Mouse (Mus musculus) skeletal muscle tissue, adult 2 months (tissue): ENCODE data around the gene Olfr763.
"Not testable (repeated sequence)": the region's sequence is repeated elsewhere in the genome, so short reads cannot be mapped to it uniquely, and the experiment has no call there.

ENCODE experiments used
- DNase-seq: peaks from one replicate; pipeline ENCODE4 v3.0.0-alpha.2; 2012; ENCODE audit warnings: low read depth, low spot score

Olfr763 gene

GRCm38 (mm10) chr10:129010288-129010841, at the start of gene Olfr763:
Gene Olfr763, plus strand, starts transcription at chr10:129010791.
- no peak for DNase-seq

GRCm38 (mm10) chr10:128964961-128965360, 45.6 kb upstream of the Olfr763 start:
- DNase-seq = no peak

DNA sequence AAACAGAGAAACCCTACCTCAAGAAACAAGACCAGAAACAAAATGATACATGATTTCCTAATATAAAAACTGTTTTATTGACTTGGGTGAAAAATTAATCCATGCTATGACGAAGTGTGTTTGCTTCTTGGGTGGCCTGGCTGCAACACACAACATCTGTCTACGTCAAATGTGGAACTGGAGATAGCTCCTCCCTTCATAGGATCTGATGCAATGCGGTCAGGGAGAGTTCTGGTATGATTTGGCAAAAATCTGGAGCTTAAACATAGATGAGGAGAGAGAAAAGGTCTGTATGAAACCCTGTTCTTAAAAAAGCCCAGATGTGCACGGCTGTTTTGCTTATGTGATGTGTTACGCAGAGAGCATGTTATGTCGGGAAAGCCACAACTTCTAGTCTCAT, 44.7 kb upstream of the Olfr763 start:
- DNase-seq = no peak

DNA sequence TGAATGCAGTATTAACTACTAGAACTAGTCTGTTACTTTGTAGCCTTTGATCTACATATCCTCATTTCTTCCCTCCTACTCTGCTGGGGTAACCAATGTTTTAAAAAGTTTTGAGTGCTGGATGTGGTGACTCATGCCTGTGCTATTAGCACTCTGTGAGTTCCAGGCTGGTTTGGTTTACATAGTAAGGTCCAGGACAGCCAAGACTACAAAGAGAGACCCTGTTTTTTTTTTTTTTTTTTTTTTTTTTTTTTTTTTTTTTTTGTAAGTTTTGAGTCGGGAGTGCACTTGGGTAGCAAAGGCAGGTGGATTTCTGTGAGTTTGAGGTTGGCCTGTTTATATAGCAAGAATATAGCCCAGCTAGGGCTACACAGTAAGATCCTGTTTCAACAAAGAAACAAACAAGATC, 42.2 kb upstream of the Olfr763 start:
- DNase-seq = no peak

DNA sequence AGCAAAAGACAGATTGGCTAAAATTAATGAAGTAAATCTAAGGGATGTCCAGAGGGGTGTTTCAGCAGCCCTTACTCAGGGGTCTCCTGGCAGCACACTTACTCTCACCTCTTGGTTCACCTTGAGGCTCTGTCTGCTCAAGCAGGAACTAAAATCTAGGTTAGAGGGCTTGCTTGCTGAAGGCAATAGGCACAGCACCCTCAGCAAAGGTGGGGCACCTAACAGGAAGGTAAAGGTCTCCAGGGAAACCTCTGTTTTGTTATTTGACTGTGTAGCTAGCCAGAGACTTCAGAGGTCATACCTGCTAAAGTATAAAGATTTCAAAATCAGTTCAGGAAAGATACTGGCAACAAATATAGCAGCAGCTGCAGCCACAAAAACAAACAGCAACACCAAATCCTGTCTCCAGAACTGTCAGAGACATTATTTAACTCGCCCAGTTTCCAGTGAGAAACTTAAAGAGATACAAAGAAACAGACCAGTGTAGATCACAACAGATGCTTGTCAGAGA, 39.8 kb upstream of the Olfr763 start:
- DNase-seq = no peak

- no peak for DNase-seq
These were observed 37.8 kb upstream of the Olfr763 start for GRCm38 (mm10) chr10:128972841-128973240.

DNA sequence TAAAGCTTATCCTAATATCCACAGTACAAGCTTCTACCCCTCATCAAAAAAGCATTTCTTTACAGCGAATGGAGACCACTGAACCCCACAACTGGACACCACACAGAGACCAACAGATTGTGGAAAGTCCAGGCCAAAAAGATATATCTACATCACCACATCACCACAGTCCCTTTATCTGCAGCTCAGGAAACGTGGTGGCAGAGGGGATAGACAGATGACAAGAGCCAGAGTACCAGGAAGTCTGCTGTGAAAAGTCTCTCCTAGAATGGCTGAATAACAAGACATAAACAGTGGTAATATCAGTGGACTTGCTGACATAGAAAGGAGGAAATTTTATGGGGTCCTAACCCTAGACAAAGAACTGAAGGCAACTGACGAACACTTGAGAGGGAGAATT, 34.2 kb upstream of the Olfr763 start:
- DNase-seq = no peak

DNA sequence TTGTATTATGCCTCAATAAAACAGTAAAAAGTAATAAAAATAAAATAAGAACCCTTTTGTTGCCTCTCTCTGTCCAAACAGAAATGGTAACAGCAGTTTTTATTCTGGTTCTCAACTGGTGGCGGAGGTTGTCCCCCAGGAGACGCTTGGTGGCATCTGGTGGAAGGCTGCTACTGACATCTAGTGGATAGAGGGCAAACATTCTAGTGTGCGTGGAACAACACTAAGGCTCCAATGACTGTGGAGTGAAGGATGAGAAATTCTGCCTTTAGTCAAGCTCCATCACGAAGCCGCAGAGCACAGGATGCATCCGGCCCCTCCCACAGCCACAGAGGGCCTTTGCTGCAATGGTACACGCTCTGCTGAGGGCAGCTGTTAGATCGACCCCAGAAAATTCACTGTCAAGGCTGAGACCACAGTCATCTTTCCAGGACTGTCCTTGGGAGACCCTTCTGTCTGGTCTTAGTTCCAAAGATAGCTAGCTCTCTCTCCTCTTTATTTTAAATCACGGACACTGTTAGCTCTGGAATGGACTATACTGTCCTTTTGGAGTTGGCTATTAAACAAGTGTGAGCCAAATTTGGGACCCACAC, 33.0 kb upstream of the Olfr763 start:
- DNase-seq = peak; percentile 21

DNA sequence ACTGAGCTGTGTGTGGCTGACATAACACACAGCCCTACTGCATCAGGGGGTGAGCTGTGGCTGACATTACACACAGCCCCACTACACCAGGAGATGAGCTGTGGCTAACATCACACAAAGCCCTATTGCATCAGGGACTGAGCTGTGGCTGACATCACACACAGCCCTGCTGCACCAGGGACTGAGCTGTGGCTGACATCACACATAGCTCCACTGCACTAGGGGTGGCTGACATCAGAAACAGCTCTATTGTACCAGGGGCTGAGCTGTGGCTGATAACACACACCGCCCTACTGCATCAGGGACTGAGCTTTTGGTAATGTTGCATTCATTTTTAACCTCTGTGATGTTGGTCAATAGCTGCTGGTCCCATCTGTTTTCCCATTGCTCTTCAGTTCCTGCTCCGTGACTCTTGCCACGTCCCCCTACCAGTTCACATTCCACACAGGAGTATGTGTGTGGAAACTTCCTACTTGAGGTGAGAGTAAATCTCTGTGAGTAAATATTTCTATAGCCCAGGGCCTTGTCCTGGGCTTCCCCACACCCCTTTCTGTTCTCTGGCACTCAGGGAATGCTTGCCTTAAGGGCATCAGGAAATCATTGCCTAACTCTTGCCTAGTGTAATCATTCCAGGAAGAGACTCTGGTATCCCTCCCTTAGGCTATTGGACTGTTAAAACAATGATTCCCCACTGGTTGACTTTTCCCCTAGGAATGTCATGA, 29.8 kb upstream of the Olfr763 start:
- no peak for DNase-seq

GRCm38 (mm10) chr10:128989131-128989530, 21.5 kb upstream of the Olfr763 start, which contains the start of gene Olfr9:
Gene Olfr9, plus strand, starts transcription at chr10:128989431.
- not testable (repeated sequence) for DNase-seq

DNA sequence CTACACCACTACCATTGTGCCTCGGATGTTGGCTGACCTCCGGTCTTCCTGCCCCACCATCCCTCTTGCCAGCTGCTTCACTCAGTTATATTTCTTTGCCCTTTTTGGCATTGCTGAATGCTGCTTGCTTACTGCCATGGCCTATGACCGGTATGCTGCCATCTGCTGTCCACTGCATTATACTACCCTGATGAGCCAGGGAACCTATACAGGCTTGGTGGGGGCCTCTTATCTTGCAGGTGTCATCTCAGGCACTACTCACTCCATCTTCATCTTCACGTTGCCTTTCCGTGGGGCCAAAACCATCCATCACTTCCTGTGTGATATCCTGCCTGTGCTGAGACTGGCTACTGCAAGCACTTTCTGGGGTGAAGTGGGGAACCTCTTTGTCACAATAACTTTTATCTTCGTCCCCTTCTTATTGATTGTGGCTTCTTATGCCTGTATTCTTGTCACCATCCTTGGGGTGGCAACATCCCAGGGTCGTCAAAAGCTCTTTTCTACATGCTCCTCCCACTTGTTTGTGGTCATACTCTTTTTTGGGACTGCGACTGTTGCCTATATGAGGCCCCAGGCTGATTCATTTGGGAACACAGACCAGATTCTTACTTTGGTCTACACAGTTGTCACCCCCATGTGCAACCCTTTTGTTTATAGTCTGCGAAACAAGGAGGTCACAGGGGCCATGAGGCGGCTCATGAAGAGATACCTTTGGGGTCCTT, 20.3 kb upstream of the Olfr763 start:
- not testable (repeated sequence) for DNase-seq

DNA sequence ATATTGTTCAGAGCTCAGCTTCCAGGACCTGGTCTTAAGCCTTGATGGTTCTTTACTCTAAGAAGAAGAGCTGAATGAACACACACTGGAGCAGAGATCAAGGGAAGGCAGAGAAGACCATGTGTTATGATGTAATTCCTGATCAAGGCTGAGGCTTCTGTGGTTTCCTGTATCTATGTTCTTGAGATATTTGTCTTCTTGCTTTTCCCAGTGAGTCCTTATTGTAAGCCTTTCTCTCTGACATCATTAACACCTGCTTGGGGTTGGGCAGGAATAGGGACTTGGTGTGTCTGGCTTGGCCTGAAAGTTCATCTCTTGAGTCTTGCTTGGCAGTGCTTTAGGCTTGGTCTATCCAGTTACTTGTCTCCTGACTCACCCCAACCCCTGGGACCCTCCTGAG, 19.6 kb upstream of the Olfr763 start:
- no peak for DNase-seq

GRCm38 (mm10) chr10:128995796-128996195, 14.8 kb upstream of the Olfr763 start:
- no peak for DNase-seq

- no peak for DNase-seq
These were observed 14.0 kb upstream of the Olfr763 start for GRCm38 (mm10) chr10:128996523-128997040.

DNA sequence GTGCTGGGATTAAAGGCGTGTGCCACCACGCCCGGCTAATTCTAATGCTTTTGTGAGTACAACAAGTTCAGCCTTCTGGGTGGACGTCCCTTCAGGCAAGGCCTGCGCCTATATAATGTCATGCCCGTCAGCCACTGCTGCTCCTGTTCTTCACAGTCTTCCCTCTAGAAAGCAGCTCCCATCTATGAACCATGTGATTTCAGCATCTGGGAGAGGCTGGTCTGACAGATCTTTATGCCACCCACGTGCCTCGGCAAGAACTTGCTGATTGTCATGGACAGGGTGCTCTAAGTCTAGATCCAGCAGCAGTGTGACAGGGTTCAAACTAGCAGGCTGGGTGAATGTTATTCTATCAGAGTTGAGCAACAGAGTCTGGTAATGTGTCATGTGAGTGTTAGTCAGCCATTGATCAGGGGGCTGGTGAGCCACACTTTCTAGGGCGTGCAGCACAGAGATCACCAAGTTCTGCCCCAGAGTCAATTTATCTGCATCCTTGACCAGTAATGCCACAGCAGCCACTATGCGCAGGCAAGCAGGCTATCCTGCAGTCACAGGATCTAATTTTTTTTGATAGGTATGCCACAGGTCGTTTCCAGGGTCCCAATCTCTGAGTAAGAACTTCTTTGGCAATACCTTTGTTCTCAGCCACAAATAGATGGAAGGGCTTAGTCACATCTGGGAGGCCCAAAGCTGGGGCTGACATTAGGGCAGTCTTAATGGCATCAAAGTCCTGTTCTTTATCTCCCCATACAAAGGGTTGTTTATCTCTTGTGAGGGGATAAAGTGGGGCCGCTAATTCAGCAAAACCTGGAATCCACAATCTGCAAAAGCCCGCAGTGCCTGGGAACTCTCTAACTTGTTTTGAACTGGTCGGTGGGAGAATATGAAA, 6.3 kb upstream of the Olfr763 start:
- no peak for DNase-seq

DNA sequence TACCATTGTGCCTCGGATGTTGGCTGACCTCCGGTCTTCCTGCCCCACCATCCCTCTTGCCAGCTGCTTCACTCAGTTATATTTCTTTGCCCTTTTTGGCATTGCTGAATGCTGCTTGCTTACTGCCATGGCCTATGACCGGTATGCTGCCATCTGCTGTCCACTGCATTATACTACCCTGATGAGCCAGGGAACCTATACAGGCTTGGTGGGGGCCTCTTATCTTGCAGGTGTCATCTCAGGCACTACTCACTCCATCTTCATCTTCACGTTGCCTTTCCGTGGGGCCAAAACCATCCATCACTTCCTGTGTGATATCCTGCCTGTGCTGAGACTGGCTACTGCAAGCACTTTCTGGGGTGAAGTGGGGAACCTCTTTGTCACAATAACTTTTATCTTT, 920 bp downstream of the Olfr763 start:
- not testable (repeated sequence) for DNase-seq

DNA sequence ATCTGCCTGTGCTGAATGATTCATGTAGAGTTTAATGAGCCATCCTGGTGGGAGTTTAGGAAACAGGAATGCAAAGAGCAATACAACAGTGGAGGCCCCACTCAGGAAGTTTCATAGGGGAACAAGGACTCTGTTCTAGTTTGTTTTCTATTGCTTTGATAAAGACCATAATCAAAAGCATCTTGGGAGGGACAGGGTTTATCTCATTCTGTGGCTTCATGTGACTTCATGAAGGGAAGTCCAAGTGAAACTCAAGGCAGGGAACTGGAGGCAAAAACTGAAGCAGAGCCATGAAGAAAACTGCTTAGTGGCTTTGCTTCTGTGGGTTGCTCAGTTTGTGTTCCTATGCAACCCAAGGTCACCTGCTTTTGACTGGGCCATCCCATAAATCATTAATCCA, 3.9 kb downstream of the Olfr763 start:
- no peak for DNase-seq

GRCm38 (mm10) chr10:129023319-129023718, 12.7 kb downstream of the Olfr763 start:
- DNase-seq = no peak

DNA sequence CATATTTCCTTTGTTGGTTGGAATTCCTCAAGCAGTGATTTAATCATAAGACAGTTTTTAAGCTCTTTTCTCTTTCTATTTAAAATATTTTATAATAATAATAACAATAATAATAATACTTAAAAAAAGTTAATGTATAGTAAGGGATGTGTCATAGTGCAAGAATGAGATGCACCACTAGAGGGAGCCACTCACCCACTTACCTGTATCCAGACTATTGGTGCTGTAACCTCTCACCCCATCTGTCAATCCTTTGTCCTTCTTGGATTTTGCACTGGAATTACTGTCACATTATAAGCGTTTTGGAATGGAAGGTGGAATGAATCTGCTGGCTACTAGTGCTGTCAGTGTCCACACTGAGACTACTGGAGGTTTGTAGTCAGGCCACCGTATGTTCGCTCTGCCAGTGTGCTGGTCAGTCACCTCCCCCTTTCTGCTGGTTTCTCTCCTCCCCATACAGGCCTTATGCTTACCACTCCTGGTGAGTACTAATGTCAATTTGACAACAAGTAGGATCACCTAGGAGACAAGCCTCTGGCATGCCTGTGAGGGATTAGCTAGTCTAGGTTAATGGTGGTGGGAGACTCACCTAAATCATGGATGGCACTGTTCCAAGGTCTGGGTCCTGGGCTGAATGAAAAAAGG, 15.5 kb downstream of the Olfr763 start:
- DNase-seq = no peak

DNA sequence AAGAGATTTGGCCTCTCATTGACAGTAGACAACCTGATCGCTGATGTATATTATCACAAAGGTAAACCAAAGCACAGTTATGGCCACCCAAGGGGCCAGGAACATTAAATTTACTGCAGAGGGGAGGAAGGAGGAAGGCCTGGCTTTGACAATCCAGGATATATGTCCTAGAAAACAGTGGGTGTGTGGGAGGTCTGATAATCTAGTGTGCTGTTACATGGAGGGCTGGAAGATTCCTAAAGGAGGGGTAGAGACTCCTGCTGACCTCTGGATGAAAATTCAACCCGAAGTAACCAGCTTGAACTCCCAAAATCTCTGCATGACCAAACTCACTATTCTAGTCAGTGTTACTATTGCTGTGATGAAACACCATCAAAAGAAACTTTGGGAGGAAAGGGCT, 17.8 kb downstream of the Olfr763 start:
- no peak for DNase-seq
